Mouse (Mus musculus) heart, embryonic 12.5 days (tissue): ENCODE results near the gene Plet1. TPM values are rescaled to one million over a fixed set of nuclear protein-coding genes. Genes with fewer than 3 reads are reported as not detected.

ENCODE experiments used
- ATAC-seq: fragments of 200-750 bp; cut with Nextera tagmentation; 2 replicates; pipeline ENCODE4 v1.8.0; 2017; ENCODE audit warnings: moderate TSS enrichment, moderate library complexity; ENCODE audit not compliant: insufficient number of reproducible peaks, low FRiP score
- H3K27ac ChIP-seq: fragments of 300-500 bp; sonication (generic); 2 replicates; pipeline ENCODE4 v1.5.1; 2016; ENCODE audit warnings: mild to moderate bottlenecking, moderate library complexity; ENCODE audit not compliant: poor library complexity, severe bottlenecking
- H3K27me3 ChIP-seq: fragments of 300-500 bp; sonication (generic); replicated peaks from 2 replicates; pipeline ENCODE4 v1.6.1; 2016; ENCODE audit warnings: mild to moderate bottlenecking, moderate library complexity
- H3K36me3 ChIP-seq: fragments of 300-500 bp; sonication (generic); 2 replicates; pipeline ENCODE4 v1.6.1; 2016; ENCODE audit warnings: mild to moderate bottlenecking, moderate library complexity
- H3K4me1 ChIP-seq: fragments of 300-500 bp; sonication (generic); replicated peaks from 2 replicates; pipeline ENCODE4 v1.6.1; 2016; ENCODE audit warnings: mild to moderate bottlenecking
- H3K4me2 ChIP-seq: fragments of 300-500 bp; sonication (generic); 2 replicates; pipeline ENCODE4 v1.6.1; 2016; ENCODE audit warnings: mild to moderate bottlenecking, moderate library complexity
- H3K4me3 ChIP-seq: fragments of 300-500 bp; sonication (generic); 2 replicates; pipeline ENCODE4 v1.5.1; 2016; ENCODE audit warnings: mild to moderate bottlenecking
- H3K9ac ChIP-seq: fragments of 300-500 bp; sonication (generic); 2 replicates; pipeline ENCODE4 v1.6.1; 2016; ENCODE audit warnings: mild to moderate bottlenecking, moderate library complexity
- H3K9me3 ChIP-seq: fragments of 300-500 bp; sonication (generic); replicated peaks from 2 replicates; pipeline ENCODE4 v1.6.1; 2016; ENCODE audit warnings: mild to moderate bottlenecking, moderate library complexity
- WGBS: fragments of 180-500 bp; shearing (Covaris S2); methylation state at CpG from one replicate; pipeline ENCODE4 v1.1.7; 2016; 5-methylcytosine and 5-hydroxymethylcytosine counted together
- polyA plus RNA-seq: library from polyadenylated mRNA; unstranded; fragments of >200 nt; fragmentation: Nextera tagmentation; extraction: Ambion mirVana; gene quantifications from 2 replicates; pipeline ENCODE4 v1.2.1, GENCODE M21; 2016

Gene Plet1
- polyA plus RNA-seq, 1 experiment from 2014 or later, result 0.46 TPM

DNA sequence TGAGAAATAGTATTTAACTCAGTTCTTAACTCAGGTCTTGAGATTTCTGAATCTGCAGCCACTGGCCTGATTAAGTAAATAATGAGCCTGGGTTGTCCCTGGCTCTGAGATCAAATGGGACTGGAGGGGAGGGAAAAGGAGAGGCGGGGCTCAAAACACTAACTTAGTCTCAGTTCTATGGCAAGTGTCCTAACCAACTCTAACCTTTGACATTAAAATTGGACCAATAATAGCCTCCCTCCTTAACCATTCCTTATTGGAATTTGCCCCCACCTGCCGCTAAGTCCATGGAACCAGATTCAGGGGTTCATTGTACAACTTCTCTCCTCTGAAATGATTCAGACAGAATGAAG, 60.7 kb downstream of the Plet1 start, which contains the start of gene Bco2:
Gene Bco2, minus strand, starts transcription at position 88 of the 353 bp plus-strand sequence.
- no peak for ATAC-seq
- peak within 1 kb of the TSS; percentile 40 for H3K4me2 ChIP-seq
- H3K36me3 ChIP-seq, result no peaks in the 10 kb centered on the region
- H3K27ac ChIP-seq, result no peak within 1 kb of the TSS
- no peak within 1 kb of the TSS for H3K9ac ChIP-seq
- H3K9me3 ChIP-seq, result no peaks in the 10 kb centered on the region
- no peaks in the 10 kb centered on the region for H3K27me3 ChIP-seq
- 0 out of 2 replicates have a peak, but pooled peaks cover 6% of the 10 kb centered on the region for H3K4me1 ChIP-seq
- H3K4me3 ChIP-seq, result no peak within 1 kb of the TSS
- WGBS, result 44% methylated on average over 2 of the region's 2 CpGs

Other genes with a start within 250 kb of the Plet1 start
- gene Rpl10-ps3, start 149.6 kb upstream of the Plet1 start, polyA plus RNA-seq, result 150 and 157 TPM in 2 replicates
- 82.2 and 84.1 TPM in 2 replicates for gene Pts, start 34.2 kb downstream of the Plet1 start, polyA plus RNA-seq
- 3.9 and 4.0 TPM in 2 replicates for gene Il18, start 60.3 kb downstream of the Plet1 start, polyA plus RNA-seq
- 0.08 TPM in 1 of 2 replicates, not detected in the other for gene Bco2, start 60.7 kb downstream of the Plet1 start, polyA plus RNA-seq
- 0.22 TPM in 1 of 2 replicates, not detected in the other for gene Tex12, start 66.8 kb downstream of the Plet1 start, polyA plus RNA-seq
- gene Sdhd, start 109.3 kb downstream of the Plet1 start, polyA plus RNA-seq, result 570 and 575 TPM in 2 replicates
- 290 and 305 TPM in 2 replicates for gene Timm8b, start 109.4 kb downstream of the Plet1 start, polyA plus RNA-seq
- 2.5 and 3.0 TPM in 2 replicates for gene Pih1d2, start 122.8 kb downstream of the Plet1 start, polyA plus RNA-seq
- gene Nkapd1, start 122.9 kb downstream of the Plet1 start, polyA plus RNA-seq, result 20.4 and 21.0 TPM in 2 replicates
- 138 and 147 TPM in 2 replicates for gene Dlat, start 165.3 kb downstream of the Plet1 start, polyA plus RNA-seq
- 9.2 and 10.8 TPM in 2 replicates for gene Dixdc1, start 245.0 kb downstream of the Plet1 start, polyA plus RNA-seq